Mouse (Mus musculus) forebrain, embryonic 12.5 days (tissue): ENCODE measurements around the gene Gltp. TPM values are rescaled to one million over a fixed set of nuclear protein-coding genes. Genes with fewer than 3 reads are reported as not detected.
A peak's percentile ranks its signal among the peaks of the same experiment; 100 is the strongest.

Experiments used
- ATAC-seq: fragments of 200-750 bp; cut with Nextera tagmentation; 2 replicates; pipeline ENCODE4 v1.8.0; 2017; ENCODE audit warnings: moderate TSS enrichment; ENCODE audit not compliant: low FRiP score
- H3K27ac ChIP-seq: fragments of 300-500 bp; sonication (generic); 2 replicates; pipeline ENCODE4 v1.5.1; 2016; ENCODE audit warnings: mild to moderate bottlenecking
- H3K27me3 ChIP-seq: fragments of 300-500 bp; sonication (generic); 2 replicates; pipeline ENCODE4 v1.6.1; 2016; ENCODE audit warnings: mild to moderate bottlenecking
- H3K36me3 ChIP-seq: fragments of 300-500 bp; sonication (generic); replicated peaks from 2 replicates; pipeline ENCODE4 v1.6.1; 2016; ENCODE audit warnings: mild to moderate bottlenecking
- H3K4me1 ChIP-seq: fragments of 300-500 bp; sonication (generic); 2 replicates; pipeline ENCODE4 v1.6.1; 2016
- H3K4me2 ChIP-seq: fragments of 300-500 bp; sonication (generic); 2 replicates; pipeline ENCODE4 v1.6.1; 2016; ENCODE audit warnings: mild to moderate bottlenecking, moderate library complexity
- H3K4me3 ChIP-seq: fragments of 300-500 bp; sonication (generic); replicated peaks from 2 replicates; pipeline ENCODE4 v1.5.1; 2016; ENCODE audit warnings: mild to moderate bottlenecking
- H3K9ac ChIP-seq: fragments of 300-500 bp; sonication (generic); 2 replicates; pipeline ENCODE4 v1.6.1; 2016; ENCODE audit warnings: mild to moderate bottlenecking
- H3K9me3 ChIP-seq: fragments of 300-500 bp; sonication (generic); 2 replicates; pipeline ENCODE4 v1.6.1; 2016
- WGBS: fragments of 180-500 bp; shearing (Covaris S2); methylation state at CpG from one replicate; pipeline ENCODE4 v1.1.7; 2016; 5-methylcytosine and 5-hydroxymethylcytosine counted together
- polyA plus RNA-seq: library from polyadenylated mRNA; unstranded; fragments of >200 nt; fragmentation: Nextera tagmentation; extraction: Ambion mirVana; gene quantifications from 2 replicates; pipeline ENCODE4 v1.2.1, GENCODE M21; 2016

Gltp gene
- polyA plus RNA-seq, 1 experiment from 2014 or later = 66.2 TPM

DNA sequence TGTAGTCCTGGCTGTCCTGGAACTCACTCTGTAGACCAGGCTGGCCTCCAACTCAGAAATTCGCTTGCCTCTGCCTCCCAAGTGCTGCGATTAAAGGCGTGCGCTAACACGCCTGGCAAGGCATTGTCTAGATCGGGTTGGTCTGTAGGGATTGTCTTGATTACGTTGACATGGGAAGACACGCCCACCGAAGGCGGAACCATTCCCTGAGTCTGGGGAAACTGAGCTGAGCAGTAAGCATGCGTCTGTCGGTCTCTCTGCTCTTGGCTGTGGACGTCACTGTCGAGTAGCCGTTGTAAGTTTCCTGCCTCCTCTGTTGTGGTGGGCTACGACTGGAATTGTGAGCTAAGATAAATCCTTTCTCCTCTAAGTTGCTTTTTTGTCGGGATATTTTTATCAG is 6.2 kb upstream of the Gltp start:
- 85% methylated on average over 17 of the region's 17 CpGs for WGBS
- H3K27me3 ChIP-seq = no peaks in the 10 kb centered on the region
- no peak overlapping the region for H3K9ac ChIP-seq
- H3K36me3 ChIP-seq = no peaks in the 10 kb centered on the region
- no peaks in the 10 kb centered on the region for H3K4me1 ChIP-seq
- H3K4me2 ChIP-seq = no peak overlapping the region
- ATAC-seq = no peak
- no peak overlapping the region for H3K4me3 ChIP-seq
- H3K9me3 ChIP-seq = no peaks in the 10 kb centered on the region
- H3K27ac ChIP-seq = no peak overlapping the region

GRCm38 (mm10) chr5:114695775-114696174 is 5.0 kb upstream of the Gltp start:
- Histone ChIP-seq H3K4me1 (peaks cover 4% of the 10 kb centered on the region), H3K27me3 (no peaks in the 10 kb centered on the region), H3K4me3 (no peak overlapping the region), H3K36me3 (no peaks in the 10 kb centered on the region), H3K9ac (no peak overlapping the region), H3K9me3 (no peaks in the 10 kb centered on the region), H3K4me2 (no peak overlapping the region), H3K27ac (no peak overlapping the region)
- 69% methylated on average over 5 of the region's 5 CpGs for WGBS
- ATAC-seq = no peak

DNA sequence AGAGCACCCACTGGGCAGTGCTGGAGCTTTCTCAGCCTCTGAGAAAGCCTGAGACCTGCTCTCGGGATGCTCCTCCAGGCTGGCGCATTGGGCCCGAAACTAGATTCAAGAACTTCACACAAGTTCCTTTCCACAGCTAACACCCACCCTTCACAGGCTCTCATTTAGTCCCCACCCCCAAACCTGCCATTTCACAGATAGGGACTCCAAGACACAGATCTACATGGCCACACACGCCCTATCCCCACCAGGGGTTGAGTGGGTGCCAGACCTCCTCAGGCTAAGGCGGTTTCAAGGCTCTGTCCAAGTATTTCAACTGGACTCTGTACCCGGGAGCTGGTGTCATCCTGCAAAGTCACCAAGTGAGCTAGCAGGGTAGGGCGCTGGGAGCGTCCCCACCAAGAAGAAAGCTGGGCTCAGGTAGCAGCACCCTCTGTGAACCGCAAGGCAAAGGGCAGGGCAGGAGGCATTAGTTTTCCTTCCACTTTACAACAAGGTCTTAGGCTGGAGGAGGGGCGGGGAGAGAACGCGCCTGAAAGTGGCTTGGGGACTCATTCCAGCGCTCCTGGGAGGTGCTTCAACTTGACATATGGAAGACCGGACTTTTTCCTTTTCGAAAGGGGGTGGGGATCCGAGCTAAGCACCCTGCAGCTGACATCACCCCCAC is 951 bp downstream of the Gltp start:
- no peak for ATAC-seq
- 20% methylated on average over 16 of the region's 16 CpGs for whole genome bisulfite sequencing
- Histone ChIP-seq H3K4me1 (peaks cover 24% of the 10 kb centered on the region), H3K4me2 (peak overlapping the region; percentile 95), H3K27ac (no peak overlapping the region), H3K9me3 (no peaks in the 10 kb centered on the region), H3K27me3 (peaks cover 3% of the 10 kb centered on the region; the same call in 1 of the 2 replicates), H3K4me3 (peak overlapping the region; percentile 73), H3K36me3 (no peaks in the 10 kb centered on the region), H3K9ac (peak overlapping the region; percentile 85)

- no peaks in the 10 kb centered on the region for H3K9me3 ChIP-seq
- H3K27me3 ChIP-seq = peaks cover 3% of the 10 kb centered on the region; the same call in 1 of the 2 replicates
- no peak overlapping the region for H3K4me2 ChIP-seq
- no peak for ATAC-seq
- H3K4me3 ChIP-seq = no peak overlapping the region
- H3K4me1 ChIP-seq = peaks cover 24% of the 10 kb centered on the region
- 85% methylated on average over 13 of the region's 13 CpGs for WGBS
- no peak overlapping the region for H3K9ac ChIP-seq
- H3K27ac ChIP-seq = no peak overlapping the region
- no peaks in the 10 kb centered on the region for H3K36me3 ChIP-seq
Measured at GRCm38 (mm10) chr5:114688703-114689102, 2.1 kb downstream of the Gltp start.

GRCm38 (mm10) chr5:114687901-114688300 is 2.9 kb downstream of the Gltp start:
- Histone ChIP-seq H3K27me3 (peaks cover 3% of the 10 kb centered on the region; the same call in 1 of the 2 replicates), H3K4me1 (peaks cover 25% of the 10 kb centered on the region), H3K4me2 (no peak overlapping the region), H3K4me3 (no peak overlapping the region), H3K9ac (no peak overlapping the region), H3K27ac (no peak overlapping the region), H3K36me3 (no peaks in the 10 kb centered on the region), H3K9me3 (no peaks in the 10 kb centered on the region)
- no peak for ATAC-seq

- no peak for ATAC-seq
- H3K4me2 ChIP-seq = no peak overlapping the region
- H3K9me3 ChIP-seq = no peaks in the 10 kb centered on the region
- no peaks in the 10 kb centered on the region for H3K36me3 ChIP-seq
- peaks cover 3% of the 10 kb centered on the region; the same call in 1 of the 2 replicates for H3K27me3 ChIP-seq
- H3K9ac ChIP-seq = no peak overlapping the region
- H3K4me1 ChIP-seq = peaks cover 26% of the 10 kb centered on the region
- WGBS = 78% methylated on average over 7 of the region's 7 CpGs
- no peak overlapping the region for H3K27ac ChIP-seq
- H3K4me3 ChIP-seq = no peak overlapping the region
Measured at GRCm38 (mm10) chr5:114686726-114687210, 4.0 kb downstream of the Gltp start.

DNA sequence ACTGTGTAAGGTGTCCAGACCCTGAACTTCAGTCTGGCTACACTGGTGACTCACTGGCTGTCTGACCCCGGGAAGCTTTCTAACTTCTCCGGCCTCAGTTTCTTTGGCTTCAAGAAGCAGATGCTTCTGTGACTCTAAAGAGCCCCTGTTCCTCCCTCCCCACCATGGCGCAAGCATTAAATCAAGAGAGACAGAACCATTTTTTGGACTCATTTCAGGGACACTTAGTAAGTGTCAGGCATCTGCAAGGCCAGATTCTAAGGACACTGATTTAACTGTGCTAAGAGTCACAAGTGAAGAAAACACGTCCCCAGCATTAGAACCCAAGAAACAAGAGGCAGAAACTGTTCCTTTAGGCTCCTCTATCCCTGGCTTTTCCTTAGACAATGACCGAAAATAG is 4.8 kb downstream of the Gltp start:
- H3K4me2 ChIP-seq = no peak overlapping the region
- WGBS = 91% methylated on average over 5 of the region's 5 CpGs

DNA sequence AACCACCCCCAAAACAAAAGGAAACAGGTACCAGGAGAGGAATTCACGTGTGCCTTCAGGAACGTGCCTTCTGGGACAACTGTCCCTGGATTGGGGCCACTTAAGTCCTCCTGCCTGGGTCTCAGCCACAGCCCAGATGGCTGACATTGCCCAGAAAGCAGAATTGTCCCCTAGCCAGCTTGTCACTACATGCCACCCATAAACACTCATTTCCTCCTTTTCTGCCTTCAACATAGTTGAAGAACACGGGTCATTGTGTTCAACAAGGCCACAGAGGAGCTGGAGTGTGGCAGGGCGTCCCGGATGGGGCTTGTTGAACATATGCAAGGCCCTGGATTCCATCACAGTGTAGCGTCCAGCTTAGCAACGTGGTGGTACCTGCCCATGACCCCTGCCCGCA is 9.1 kb downstream of the Gltp start:
- WGBS = 87% methylated on average over 8 of the region's 8 CpGs
- no peak overlapping the region for H3K4me2 ChIP-seq
- H3K36me3 ChIP-seq = peaks cover 7% of the 10 kb centered on the region
- H3K27me3 ChIP-seq = no peaks in the 10 kb centered on the region
- H3K4me3 ChIP-seq = no peak overlapping the region
- peaks cover 12% of the 10 kb centered on the region for H3K4me1 ChIP-seq
- no peak for ATAC-seq
- H3K27ac ChIP-seq = no peak overlapping the region
- no peak overlapping the region for H3K9ac ChIP-seq
- H3K9me3 ChIP-seq = no peaks in the 10 kb centered on the region

More for the DNA sequence above, 4.8 kb downstream of the Gltp start:
- Histone ChIP-seq H3K36me3 (no peaks in the 10 kb centered on the region), H3K4me1 (peaks cover 22% of the 10 kb centered on the region), H3K9me3 (no peaks in the 10 kb centered on the region), H3K27me3 (peaks cover 3% of the 10 kb centered on the region; the same call in 1 of the 2 replicates), H3K27ac (no peak overlapping the region), H3K4me3 (no peak overlapping the region), H3K9ac (no peak overlapping the region)
- ATAC-seq = no peak

DNA sequence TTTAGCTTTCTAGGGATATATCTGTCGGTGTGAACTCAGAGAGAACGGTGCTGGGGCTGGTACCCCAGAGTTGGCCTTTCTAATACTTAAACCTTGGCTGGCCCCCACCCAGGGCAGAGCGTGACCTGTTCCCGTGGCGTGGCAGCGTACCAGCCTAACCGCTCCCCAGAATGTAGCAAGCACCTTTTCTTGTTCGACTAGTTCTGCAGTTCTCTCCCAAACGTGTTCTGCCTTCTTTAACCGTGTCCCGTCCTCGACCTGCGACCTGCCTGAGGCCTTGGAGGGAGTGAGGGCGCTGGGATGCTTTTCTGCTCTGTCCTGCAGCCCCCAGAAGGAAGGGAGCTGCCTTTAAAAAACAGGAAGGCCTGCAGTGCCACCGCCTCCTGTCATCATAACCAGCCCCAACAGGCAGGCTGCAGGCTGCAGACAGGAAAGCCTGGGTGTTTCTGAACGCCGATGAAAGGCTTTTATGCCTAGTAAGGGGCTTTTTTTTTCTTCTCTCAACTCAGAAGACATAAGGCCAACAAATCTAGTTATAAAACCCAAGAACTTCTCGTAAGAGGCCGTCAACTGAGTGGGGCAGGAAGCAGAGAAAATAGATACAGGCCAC is 10.0 kb downstream of the Gltp start:
- H3K4me2 ChIP-seq = no peak overlapping the region
- H3K4me3 ChIP-seq = no peak overlapping the region
- peak overlapping the region; percentile 21; the same call in 1 of the 2 replicates for H3K9ac ChIP-seq
- H3K4me1 ChIP-seq = peaks cover 12% of the 10 kb centered on the region
- H3K27me3 ChIP-seq = no peaks in the 10 kb centered on the region
- ATAC-seq = no peak
- WGBS = 85% methylated on average over 19 of the region's 19 CpGs
- no peaks in the 10 kb centered on the region for H3K9me3 ChIP-seq
- H3K36me3 ChIP-seq = peaks cover 15% of the 10 kb centered on the region
- H3K27ac ChIP-seq = peak overlapping the region; percentile 8; the same call in 1 of the 2 replicates

GRCm38 (mm10) chr5:114679841-114680591 is 10.8 kb downstream of the Gltp start:
- WGBS = 63% methylated on average over 17 of the region's 17 CpGs
- H3K4me3 ChIP-seq = no peak overlapping the region
- H3K4me1 ChIP-seq = peaks cover 12% of the 10 kb centered on the region
- no peak overlapping the region for H3K4me2 ChIP-seq
- ATAC-seq = no peak
- no peak overlapping the region for H3K27ac ChIP-seq
- peak overlapping the region; percentile 43; the same call in 1 of the 2 replicates for H3K9ac ChIP-seq
- no peaks in the 10 kb centered on the region for H3K9me3 ChIP-seq
- H3K27me3 ChIP-seq = no peaks in the 10 kb centered on the region
- peaks cover 18% of the 10 kb centered on the region for H3K36me3 ChIP-seq

GRCm38 (mm10) chr5:114674594-114674993 is 16.2 kb downstream of the Gltp start:
- ATAC-seq = no peak
- 93% methylated on average over 8 of the region's 8 CpGs for WGBS

DNA sequence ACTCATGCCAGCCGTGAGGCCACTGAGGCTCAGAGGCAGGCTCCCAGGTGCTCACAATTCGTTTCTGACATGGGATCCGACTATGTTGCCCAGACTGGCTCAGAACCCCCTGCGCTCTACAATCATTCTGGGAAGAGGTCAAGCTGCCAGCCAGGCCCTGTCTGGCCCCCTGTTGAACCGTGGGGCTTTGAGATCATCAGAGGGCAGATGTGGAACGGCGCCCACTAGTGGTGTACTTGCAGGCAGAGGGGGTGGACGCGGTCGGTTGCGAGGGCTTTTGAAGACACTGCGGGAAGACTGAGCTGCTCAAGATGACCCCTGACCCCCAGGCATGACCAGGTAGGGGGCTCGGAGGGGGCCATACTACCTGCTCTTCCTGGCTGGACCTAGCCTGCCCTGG is 17.7 kb downstream of the Gltp start:
- Histone ChIP-seq H3K36me3 (peaks cover 39% of the 10 kb centered on the region), H3K9me3 (no peaks in the 10 kb centered on the region), H3K4me2 (no peak overlapping the region), H3K9ac (no peak overlapping the region), H3K4me3 (no peak overlapping the region), H3K27me3 (peaks cover 8% of the 10 kb centered on the region; the same call in 1 of the 2 replicates), H3K27ac (no peak overlapping the region), H3K4me1 (peaks cover 9% of the 10 kb centered on the region; the same call in 1 of the 2 replicates)
- WGBS = 88% methylated on average over 13 of the region's 13 CpGs
- no peak for ATAC-seq

More at GRCm38 (mm10) chr5:114674594-114674993, 16.2 kb downstream of the Gltp start:
- peaks cover 12% of the 10 kb centered on the region for H3K4me1 ChIP-seq
- H3K4me2 ChIP-seq = no peak overlapping the region
- no peak overlapping the region for H3K4me3 ChIP-seq
- H3K27ac ChIP-seq = no peak overlapping the region
- H3K9me3 ChIP-seq = no peaks in the 10 kb centered on the region
- peaks cover 39% of the 10 kb centered on the region for H3K36me3 ChIP-seq
- H3K27me3 ChIP-seq = no peaks in the 10 kb centered on the region
- no peak overlapping the region for H3K9ac ChIP-seq
